Mouse (Mus musculus): ENCODE measurements at regions not wholly inside any gene's neighbourhood (a gene's known extent, or its start where the extent isn't known, plus 50 kb on each side); places are given as distances from the start of the nearest gene placed in this dataset.

DNA sequence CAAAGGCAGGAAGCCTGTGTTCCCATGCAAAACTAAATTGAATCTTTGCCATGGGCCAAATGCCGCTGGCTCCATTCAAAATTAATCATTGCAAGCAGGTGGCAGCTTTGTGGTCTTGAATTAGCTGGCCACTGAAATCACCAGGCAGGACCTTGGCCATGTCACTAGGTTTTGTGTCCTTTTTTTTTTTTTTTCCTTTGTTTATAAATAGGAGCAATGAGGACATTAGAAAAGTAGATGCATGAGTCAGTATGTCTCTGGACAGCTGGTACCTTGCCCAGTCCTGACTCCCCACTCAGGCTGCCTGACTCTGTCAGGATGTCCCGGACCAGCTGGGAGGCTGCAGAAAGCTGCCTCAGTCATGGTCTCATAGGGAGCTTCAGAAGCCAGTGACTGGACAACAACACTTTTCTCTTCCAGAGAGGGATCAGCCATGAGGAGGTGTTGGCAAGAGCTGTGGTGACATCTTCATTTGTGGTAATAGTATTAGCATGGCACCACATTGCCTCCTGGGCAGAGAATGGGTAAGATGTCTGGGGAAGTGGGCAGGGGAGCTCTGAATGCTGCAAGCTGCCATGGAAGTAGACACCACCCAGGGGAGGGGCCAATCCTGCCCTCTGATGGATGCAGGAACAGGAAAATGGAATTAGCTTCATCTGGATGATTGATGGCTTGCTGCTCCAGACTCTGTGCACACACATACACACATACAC, 55.4 kb upstream of the Msx1 start:
- WGBS = 63% methylated on average over 2 of the region's 2 CpGs
- ATAC-seq (replicated peaks; ENCODE audit: extremely low read depth, insufficient read depth, low FRiP score) = no peak
- Histone ChIP-seq H3K27me3 (ENCODE audit: control insufficient read depth, insufficient read depth, low read length) (no peaks in the 10 kb centered on the region), H3K36me3 (ENCODE audit: control insufficient read depth, insufficient read depth) (no peaks in the 10 kb centered on the region), H3K4me2 (ENCODE audit: low read depth, low read length) (no peak overlapping the region), H3K4me3 (ENCODE audit: low read length) (no peak overlapping the region), H3K4me1 (ENCODE audit: control insufficient read depth, insufficient read depth, low read length) (no peaks in the 10 kb centered on the region), H3K27ac (ENCODE audit: low read length) (no peak overlapping the region), H3K9me3 (replicated peaks; ENCODE audit: control insufficient read depth, low read length) (no peaks in the 10 kb centered on the region), H3K9ac (ENCODE audit: low read length) (no peak overlapping the region)

DNA sequence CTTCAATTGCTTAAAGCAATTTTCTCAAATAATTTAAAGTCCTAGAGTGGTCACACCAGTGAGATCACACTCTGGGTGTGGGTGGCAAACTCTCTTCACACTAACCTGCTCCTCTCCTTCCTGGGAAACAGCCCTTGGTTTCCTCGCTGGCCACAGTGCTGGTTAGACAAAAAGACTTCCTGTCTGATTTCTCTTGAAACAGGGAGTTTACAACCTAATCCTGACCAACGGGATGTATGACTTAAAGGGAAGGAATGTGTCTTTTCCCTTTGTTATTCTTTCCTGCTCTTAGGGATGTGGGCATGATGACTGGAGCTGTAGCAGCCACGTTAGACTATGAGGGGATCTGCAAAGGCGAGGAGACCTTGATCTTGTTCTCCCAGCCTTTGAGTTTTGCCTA, 51.9 kb upstream of the Msx1 start:
- Histone ChIP-seq H3K4me1 (ENCODE audit: control insufficient read depth, insufficient read depth, low read length) (no peaks in the 10 kb centered on the region), H3K36me3 (ENCODE audit: control insufficient read depth, insufficient read depth) (no peaks in the 10 kb centered on the region), H3K27ac (ENCODE audit: low read length) (no peak overlapping the region), H3K9me3 (replicated peaks; ENCODE audit: control insufficient read depth, low read length) (no peaks in the 10 kb centered on the region), H3K4me2 (ENCODE audit: low read depth, low read length) (no peak overlapping the region), H3K4me3 (ENCODE audit: low read length) (no peak overlapping the region), H3K9ac (ENCODE audit: low read length) (no peak overlapping the region), H3K27me3 (ENCODE audit: control insufficient read depth, insufficient read depth, low read length) (0 out of 2 replicates have a peak, but pooled peaks cover 2% of the 10 kb centered on the region)
- no peak for ATAC-seq (replicated peaks; ENCODE audit: extremely low read depth, insufficient read depth, low FRiP score)
- 50% methylated on average over 4 of the region's 4 CpGs for WGBS

DNA sequence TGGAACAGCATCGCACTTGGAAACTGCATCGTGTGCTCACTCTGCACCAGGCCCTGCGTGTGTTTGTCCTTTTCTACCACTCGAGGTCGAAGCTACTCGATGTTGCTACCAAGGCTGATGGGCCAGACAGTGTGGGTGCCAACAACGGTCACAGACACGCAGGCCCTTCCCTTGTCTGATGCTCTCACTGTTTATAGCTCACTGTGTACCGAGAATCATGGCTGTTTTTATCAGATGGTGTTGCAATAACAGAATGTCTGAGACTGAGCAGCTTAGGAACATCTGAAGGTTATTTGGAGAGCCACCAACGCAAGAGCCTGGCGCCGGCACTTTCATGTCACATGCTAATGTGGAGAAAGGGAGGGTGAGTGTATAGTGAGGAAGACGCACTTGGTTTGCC, 51.1 kb upstream of the Msx1 start:
- no peak overlapping the region for H3K4me2 ChIP-seq (ENCODE audit: low read depth, low read length)
- no peak overlapping the region for H3K4me3 ChIP-seq (ENCODE audit: low read length)
- H3K36me3 ChIP-seq (ENCODE audit: control insufficient read depth, insufficient read depth) = no peaks in the 10 kb centered on the region
- H3K27me3 ChIP-seq (ENCODE audit: control insufficient read depth, insufficient read depth, low read length) = 0 out of 2 replicates have a peak, but pooled peaks cover 2% of the 10 kb centered on the region
- no peaks in the 10 kb centered on the region for H3K9me3 ChIP-seq (replicated peaks; ENCODE audit: control insufficient read depth, low read length)
- H3K4me1 ChIP-seq (ENCODE audit: control insufficient read depth, insufficient read depth, low read length) = no peaks in the 10 kb centered on the region
- H3K27ac ChIP-seq (ENCODE audit: low read length) = no peak overlapping the region
- WGBS = 81% methylated on average over 13 of the region's 13 CpGs
- H3K9ac ChIP-seq (ENCODE audit: low read length) = no peak overlapping the region
- ATAC-seq (replicated peaks; ENCODE audit: extremely low read depth, insufficient read depth, low FRiP score) = no peak

DNA sequence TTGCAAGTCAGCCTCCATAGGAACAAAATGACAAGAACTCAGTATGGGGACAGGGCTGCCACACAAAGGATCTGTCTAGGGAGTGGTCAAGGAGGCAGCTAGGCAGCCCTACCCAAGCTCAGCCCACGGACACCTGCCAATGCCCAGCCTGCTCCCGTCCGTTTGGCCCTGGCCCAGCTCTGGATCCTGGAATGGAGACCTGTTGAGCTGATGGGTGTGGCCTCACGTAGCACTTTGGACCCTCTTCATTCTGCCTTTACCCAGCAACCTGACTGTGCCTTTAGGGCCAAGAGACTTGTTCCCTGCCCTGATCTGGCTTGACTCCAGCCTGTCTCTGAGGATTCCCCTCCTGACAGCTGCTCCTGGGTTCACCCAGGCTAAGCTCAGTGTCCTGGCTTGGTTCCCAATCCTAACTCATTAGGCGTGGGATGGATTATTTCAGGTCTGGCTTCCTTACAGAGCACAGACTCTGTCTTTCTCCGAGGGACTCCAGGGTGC, 50.5 kb upstream of the Msx1 start:
- ATAC-seq (replicated peaks; ENCODE audit: extremely low read depth, insufficient read depth, low FRiP score) = no peak
- no peaks in the 10 kb centered on the region for H3K9me3 ChIP-seq (replicated peaks; ENCODE audit: control insufficient read depth, low read length)
- H3K4me3 ChIP-seq (ENCODE audit: low read length) = no peak overlapping the region
- H3K4me1 ChIP-seq (ENCODE audit: control insufficient read depth, insufficient read depth, low read length) = no peaks in the 10 kb centered on the region
- no peak overlapping the region for H3K27ac ChIP-seq (ENCODE audit: low read length)
- no peak overlapping the region for H3K4me2 ChIP-seq (ENCODE audit: low read depth, low read length)
- no peaks in the 10 kb centered on the region for H3K36me3 ChIP-seq (ENCODE audit: control insufficient read depth, insufficient read depth)
- H3K27me3 ChIP-seq (ENCODE audit: control insufficient read depth, insufficient read depth, low read length) = 0 out of 2 replicates have a peak, but pooled peaks cover 2% of the 10 kb centered on the region
- 55% methylated on average over 6 of the region's 6 CpGs for WGBS
- H3K9ac ChIP-seq (ENCODE audit: low read length) = no peak overlapping the region
